10 mouse cellular contexts compared by ENCODE assay signal in the genomic region with DNA sequence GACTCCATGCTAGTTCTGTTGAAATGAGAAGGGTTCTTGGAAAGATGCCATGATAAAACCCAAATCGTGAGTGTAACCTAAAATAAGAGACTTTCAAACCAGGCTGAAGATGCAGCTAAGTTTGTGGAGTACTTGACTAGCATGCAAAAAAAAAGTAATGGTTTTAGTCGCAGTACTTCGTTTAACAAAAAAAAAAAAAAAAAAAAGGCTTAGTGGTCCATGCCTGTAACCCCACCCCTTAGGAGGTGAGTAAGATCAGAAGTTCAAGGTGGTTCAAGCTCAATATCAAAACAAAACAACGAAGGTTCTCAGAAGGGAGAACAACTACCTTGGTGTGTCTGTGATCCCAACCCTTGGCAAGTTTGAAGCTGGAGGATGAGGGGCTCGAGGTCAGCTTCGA.
DNase-seq lines count a peak whose midpoint lies in the region; ATAC-seq and TF ChIP-seq lines count a peak whose summit lies in the region.
"Had no signal": no experiment of that assay in that cellular context is flagged by ENCODE, and none has a peak within 500 bp of the region (broad histone marks: within the 10 kb centered on the region; RNA-seq: fewer than 3 reads in every experiment).

No protein-coding gene starts in this region.

- WGBS in kidney, embryonic 16.5 days: 49% methylated on average over 6 of the region's 6 CpGs
- 57% methylated on average over 6 of the region's 6 CpGs for WGBS in embryonic facial prominence, embryonic 14.5 days
- 42% methylated on average over 6 of the region's 6 CpGs for WGBS in intestine, embryonic 16.5 days
- WGBS in midbrain, postnatal 0 days: 71% methylated on average over 6 of the region's 6 CpGs

- no peak for DNase-seq in kidney, postnatal 4 days
- no peak for DNase-seq in embryonic facial prominence, embryonic 14.5 days (ENCODE audit: low spot score)
- DNase-seq in midbrain, postnatal 0 days (ENCODE audit: low spot score): no peak
- DNase-seq in urinary bladder, postnatal 36 days (ENCODE audit: low spot score in 2 of 2): no peak
- no peak for DNase-seq in cerebellum, adult 11 months
- no peak for DNase-seq in retina, postnatal 1 day
- DNase-seq: cerebellum, adult 9-10 months had no signal

- peak overlapping the region; percentile 54 for H3K4me3 ChIP-seq in kidney, embryonic 16.5 days (ENCODE audit: low read length)
- peak overlapping the region; percentile 32 for H3K4me3 ChIP-seq in embryonic facial prominence, embryonic 14.5 days (ENCODE audit: low read depth, low read length)
- H3K4me3 ChIP-seq in intestine, embryonic 16.5 days (ENCODE audit: low read length): peak overlapping the region; percentile 46
- no peak overlapping the region for H3K4me3 ChIP-seq in midbrain, postnatal 0 days (ENCODE audit: low read depth, low read length)
- H3K4me3 ChIP-seq: myocyte had no signal

- peaks cover 64% of the 10 kb centered on the region for H3K4me1 ChIP-seq in kidney, embryonic 16.5 days (ENCODE audit: insufficient read depth, low read length)
- H3K4me1 ChIP-seq in embryonic facial prominence, embryonic 14.5 days (ENCODE audit: control insufficient read depth, insufficient read depth, low read length): peaks cover 32% of the 10 kb centered on the region
- peaks cover 32% of the 10 kb centered on the region for H3K4me1 ChIP-seq in intestine, embryonic 16.5 days (ENCODE audit: control insufficient read depth, insufficient read depth, low read length)
- no peaks in the 10 kb centered on the region for H3K4me1 ChIP-seq in midbrain, postnatal 0 days (ENCODE audit: insufficient read depth, low read length)

- H3K27ac ChIP-seq in kidney, embryonic 16.5 days (ENCODE audit: low read length): peak overlapping the region; percentile 93
- H3K27ac ChIP-seq in embryonic facial prominence, embryonic 14.5 days (replicated peaks; ENCODE audit: low read depth, low read length): peak overlapping the region; percentile 73
- peak overlapping the region; percentile 86 for H3K27ac ChIP-seq in intestine, embryonic 16.5 days (ENCODE audit: low read length)
- H3K27ac ChIP-seq in midbrain, postnatal 0 days (ENCODE audit: low read depth, low read length): no peak overlapping the region

- no peaks in the 10 kb centered on the region for H3K36me3 ChIP-seq in kidney, embryonic 16.5 days (ENCODE audit: insufficient read depth, low read length)
- H3K36me3 ChIP-seq in embryonic facial prominence, embryonic 14.5 days (ENCODE audit: control insufficient read depth, insufficient read depth, low read length): no peaks in the 10 kb centered on the region
- no peaks in the 10 kb centered on the region for H3K36me3 ChIP-seq in intestine, embryonic 16.5 days (ENCODE audit: control insufficient read depth, insufficient read depth, low read length)
- no peaks in the 10 kb centered on the region for H3K36me3 ChIP-seq in midbrain, postnatal 0 days (ENCODE audit: insufficient read depth, low read length)

- ATAC-seq in kidney, embryonic 16.5 days (ENCODE audit: low FRiP score, low TSS enrichment): no peak
- no peak for ATAC-seq in embryonic facial prominence, embryonic 14.5 days (ENCODE audit: low read depth)
- no peak for ATAC-seq in intestine, embryonic 16.5 days
- ATAC-seq in midbrain, postnatal 0 days (ENCODE audit: low FRiP score): no peak

- peak overlapping the region; percentile 74 for H3K9ac ChIP-seq in kidney, embryonic 16.5 days (replicated peaks; ENCODE audit: low read length)
- H3K9ac ChIP-seq in embryonic facial prominence, embryonic 14.5 days (ENCODE audit: low read depth, low read length): peak overlapping the region; percentile 57
- H3K9ac ChIP-seq in intestine, embryonic 16.5 days (ENCODE audit: low read depth, low read length): peak overlapping the region; percentile 73
- no peak overlapping the region for H3K9ac ChIP-seq in midbrain, postnatal 0 days (replicated peaks; ENCODE audit: low read length, poor library complexity, severe bottlenecking)

- no peaks in the 10 kb centered on the region for H3K27me3 ChIP-seq in kidney, embryonic 16.5 days (ENCODE audit: insufficient read depth, low read length)
- no peaks in the 10 kb centered on the region for H3K27me3 ChIP-seq in embryonic facial prominence, embryonic 14.5 days (replicated peaks; ENCODE audit: control insufficient read depth, insufficient read depth, low read length)
- H3K27me3 ChIP-seq in intestine, embryonic 16.5 days (replicated peaks; ENCODE audit: control insufficient read depth, insufficient read depth, low read length): no peaks in the 10 kb centered on the region
- peaks cover 24% of the 10 kb centered on the region; the same call in 1 of the 2 replicates for H3K27me3 ChIP-seq in midbrain, postnatal 0 days (ENCODE audit: insufficient read depth, low read length)

- no peak for TF ChIP-seq CTCF in midbrain, postnatal 0 days (IDR thresholded peaks at IDR 0.05)

- H3K4me2 ChIP-seq in kidney, embryonic 16.5 days (replicated peaks; ENCODE audit: low read depth, low read length): peak overlapping the region; percentile 69
- H3K4me2 ChIP-seq in embryonic facial prominence, embryonic 14.5 days (ENCODE audit: low read depth, low read length): peak overlapping the region; percentile 51
- H3K4me2 ChIP-seq in intestine, embryonic 16.5 days (ENCODE audit: low read depth, low read length): peak overlapping the region; percentile 57
- peak overlapping the region; percentile 34; the same call in 1 of the 2 replicates for H3K4me2 ChIP-seq in midbrain, postnatal 0 days (ENCODE audit: low read depth, low read length, poor library complexity, severe bottlenecking)

- no peaks in the 10 kb centered on the region for H3K9me3 ChIP-seq in kidney, embryonic 16.5 days (ENCODE audit: low read length)
- H3K9me3 ChIP-seq in embryonic facial prominence, embryonic 14.5 days (ENCODE audit: control insufficient read depth, low read length): no peaks in the 10 kb centered on the region
- no peaks in the 10 kb centered on the region for H3K9me3 ChIP-seq in intestine, embryonic 16.5 days (ENCODE audit: control insufficient read depth, low read length)
- no peaks in the 10 kb centered on the region for H3K9me3 ChIP-seq in midbrain, postnatal 0 days (ENCODE audit: low read length)
